10 mouse cellular contexts compared by ENCODE assay signal in genomic region chrX:6577001-6577400, GRCm38 (mm10).
A peak's percentile ranks its signal among the peaks of the same experiment; 100 is the strongest.
DNase-seq lines count a peak whose midpoint lies in the region; ATAC-seq and TF ChIP-seq lines count a peak whose summit lies in the region.
"Had no signal": no experiment of that assay in that cellular context is flagged by ENCODE, and none has a peak within 500 bp of the region (broad histone marks: within the 10 kb centered on the region; RNA-seq: fewer than 3 reads in every experiment).

No protein-coding gene starts in this region.

- H3K36me3 ChIP-seq in lung, embryonic 14.5 days (ENCODE audit: insufficient read depth): no peaks in the 10 kb centered on the region
- H3K36me3 ChIP-seq: midbrain, embryonic 15.5 days had no signal

- no peaks in the 10 kb centered on the region for H3K9me3 ChIP-seq in lung, embryonic 14.5 days (ENCODE audit: low read depth, low read length)
- H3K9me3 ChIP-seq: midbrain, embryonic 15.5 days had no signal

- no peaks in the 10 kb centered on the region for H3K27me3 ChIP-seq in lung, embryonic 14.5 days (ENCODE audit: insufficient read depth, low read length)
- H3K27me3 ChIP-seq: midbrain, embryonic 15.5 days had no signal

- WGBS in lung, embryonic 14.5 days: 40% methylated on average over 7 of the region's 7 CpGs

- DNase-seq in adrenal gland, adult (ENCODE audit: inconsistent age in 2 of 2, low spot score in 1 of 2): peak; percentile 27 to 59
- DNase-seq in adrenal gland, postnatal 4 days (ENCODE audit: low spot score in 2 of 2): no peak
- DNase-seq in embryo, embryonic 11 days: peak; percentile 10
- DNase-seq in kidney, adult 11 months: peak; percentile 51
- DNase-seq in lung, embryonic 14.5 days: peak; percentile 32
- DNase-seq in right cerebral cortex, postnatal 10 days (ENCODE audit: low spot score in 2 of 2): no peak
- DNase-seq in urinary bladder, adult 18-20 months (ENCODE audit: low spot score in 2 of 2): no peak
- DNase-seq: cerebellum, postnatal 14 days had no signal

- no peak for ATAC-seq in lung, embryonic 14.5 days (ENCODE audit: insufficient read depth)
- no peak for ATAC-seq in megakaryocyte-erythroid progenitor cell, adult 5-6 weeks (replicated peaks; ENCODE audit: low FRiP score, low TSS enrichment, poor library complexity, severe bottlenecking)
- ATAC-seq: midbrain, embryonic 15.5 days had no signal

- H3K27ac ChIP-seq in lung, embryonic 14.5 days (ENCODE audit: low read depth): no peak overlapping the region
- H3K27ac ChIP-seq: midbrain, embryonic 15.5 days had no signal

- no peak overlapping the region for H3K4me3 ChIP-seq in lung, embryonic 14.5 days (ENCODE audit: low read depth, low read length)
- H3K4me3 ChIP-seq: midbrain, embryonic 15.5 days had no signal

- no peaks in the 10 kb centered on the region for H3K4me1 ChIP-seq in lung, embryonic 14.5 days (ENCODE audit: insufficient read depth)
- H3K4me1 ChIP-seq: midbrain, embryonic 15.5 days had no signal

- no peak overlapping the region for H3K9ac ChIP-seq in lung, embryonic 14.5 days
- H3K9ac ChIP-seq: midbrain, embryonic 15.5 days had no signal

- TF ChIP-seq CTCF in lung, embryonic 14.5 days (IDR thresholded peaks at IDR 0.05; ENCODE audit: low read depth): no peak

- H3K4me2 ChIP-seq in lung, embryonic 14.5 days: no peak overlapping the region
- H3K4me2 ChIP-seq: midbrain, embryonic 15.5 days had no signal

Comparison
In these comparisons a context has a peak if more than half of its experiments do, and no peak if none do; other contexts are left out.
1. DNase-seq: peak in adrenal gland, adult (2 of 2), embryo, embryonic 11 days (single experiment), kidney, adult 11 months (single experiment) and lung, embryonic 14.5 days (single experiment); none in adrenal gland, postnatal 4 days (0 of 2), right cerebral cortex, postnatal 10 days (0 of 2) and urinary bladder, adult 18-20 months (0 of 2).